Mouse (Mus musculus): ENCODE measurements at regions not wholly inside any gene's neighbourhood (a gene's known extent, or its start where the extent isn't known, plus 50 kb on each side); places are given as distances from the start of the nearest gene placed in this dataset.

GRCm38 (mm10) chr11:90117664-90118295, 69.7 kb upstream of the Gm45716 start:
- TF ChIP-seq HCFC1 (IDR thresholded peaks at IDR 0.05; ENCODE audit: borderline replicate concordance, insufficient read depth, low read length) (no peak), ZNF384 (IDR thresholded peaks at IDR 0.05; ENCODE audit: low read depth, low read length) (no peak), ZC3H11A (IDR thresholded peaks at IDR 0.05; ENCODE audit: borderline replicate concordance, low read depth, low read length) (no peak)

Data from ES-E14 (cell line).